Mouse (Mus musculus): Measurements from ENCODE around the gene Zmym1. TPM values are rescaled to one million over a fixed set of nuclear protein-coding genes. Genes with fewer than 3 reads are reported as not detected.

Zmym1 gene
- 10 to 100 TPM; 20.3 to 22.4 TPM for polyA plus RNA-seq (2017; shearing (Covaris generic))

GRCm38 (mm10) chr4:127060585-127061290 lies at the start of gene Zmym1:
Gene Zmym1 (minus strand): TSS chr4:127061152.

GRCm38 (mm10) chr4:127076875-127077548 lies 16.1 kb upstream of the Zmym1 start, which contains the start of gene Zmym6:
Gene Zmym6 (plus strand): TSS chr4:127077383.

DNA sequence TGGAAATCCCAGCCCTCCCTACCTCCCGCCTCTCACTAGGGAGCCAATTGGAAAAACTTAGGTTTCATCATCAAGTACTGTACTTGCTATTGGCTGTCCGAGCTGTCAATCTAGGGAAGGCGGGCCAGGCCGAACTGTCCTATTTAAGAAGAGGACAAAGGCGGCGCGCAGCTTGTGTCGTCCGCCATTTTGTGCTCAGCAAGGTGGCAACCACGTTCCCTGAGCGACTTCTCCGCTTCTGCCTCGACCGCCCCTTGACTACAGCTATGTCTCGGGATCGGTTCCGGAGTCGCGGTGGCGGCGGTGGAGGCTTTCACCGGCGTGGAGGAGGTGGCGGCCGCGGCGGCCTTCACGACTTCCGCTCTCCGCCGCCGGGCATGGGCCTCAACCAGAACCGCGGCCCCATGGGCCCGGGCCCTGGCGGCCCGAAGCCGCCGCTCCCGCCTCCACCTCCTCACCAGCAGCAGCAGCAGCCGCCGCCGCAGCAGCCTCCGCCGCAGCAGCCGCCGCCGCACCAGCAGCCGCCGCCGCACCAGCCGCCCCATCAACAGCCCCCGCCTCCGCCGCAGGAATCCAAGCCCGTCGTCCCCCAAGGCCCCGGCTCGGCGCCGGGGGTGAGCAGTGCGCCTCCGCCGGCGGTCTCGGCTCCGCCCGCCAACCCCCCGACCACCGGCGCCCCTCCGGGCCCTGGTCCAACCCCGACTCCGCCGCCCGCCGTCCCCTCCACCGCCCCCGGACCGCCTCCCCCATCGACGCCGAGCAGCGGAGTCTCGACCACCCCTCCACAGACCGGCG lies 39.6 kb downstream of the Zmym1 start, which contains the start of gene Sfpq:
Gene Sfpq, plus strand, starts transcription at position 174 of the 795 bp plus-strand sequence.

Other genes with a start within 250 kb of the Zmym1 start
- 10 to 100 TPM; 41.7 to 43.8 TPM for gene Zmym4, start 93.0 kb downstream of the Zmym1 start, polyA plus RNA-seq (2017; shearing (Covaris generic))
- 100 to 1,000 TPM; 102 to 108 TPM for gene Sfpq, start 39.8 kb downstream of the Zmym1 start, polyA plus RNA-seq (2017; shearing (Covaris generic))
- 10 to 100 TPM; 28.7 to 34.5 TPM for gene Zmym6, start 16.2 kb upstream of the Zmym1 start, polyA plus RNA-seq (2017; shearing (Covaris generic))
- gene Tmem35b, start 62.5 kb upstream of the Zmym1 start, polyA plus RNA-seq (2017; shearing (Covaris generic)): 10 to 100 TPM; 22.2 to 28.1 TPM
- gene Dlgap3, start 108.1 kb upstream of the Zmym1 start, polyA plus RNA-seq (2017; shearing (Covaris generic)): under 1 TPM in 1 of 2 experiments, not detected in 1; 0.16 TPM
- gene Smim12, start 182.6 kb upstream of the Zmym1 start, polyA plus RNA-seq (2017; shearing (Covaris generic)): 10 to 100 TPM; 37.9 to 50.9 TPM